Mouse (Mus musculus) gastrocnemius, postnatal 10 days (tissue): ENCODE measurements around the gene Gdnf. TPM values are rescaled to one million over a fixed set of nuclear protein-coding genes. Genes with fewer than 3 reads are reported as not detected.

ENCODE experiments used
- DNase-seq: peaks from one replicate; pipeline ENCODE4 v3.0.0; 2021; ENCODE audit warnings: mixed read lengths
- long read RNA-seq, 2 experiments: library from polyadenylated mRNA; stranded (forward); transcript quantifications; one replicate each; pipeline ENCODE4 v2.0.0; 2021
- total RNA-seq, 2 experiments: library from RNA; stranded (reverse); gene quantifications; 2 replicates each; pipeline ENCODE4 v1.2.3; 2021

Gene Gdnf
- 1 to 10 TPM in 1 of 2 experiments, under 1 TPM in 1; 0.68 to 1.4 TPM for total RNA-seq
- long read RNA-seq, experiment 1, partial matches to known transcripts, result 0 of 1 reads
- long read RNA-seq, experiment 1, other reads (novel, unspliced or antisense), result 0 of 1 reads
- long read RNA-seq, experiment 2, result 0 reads

- DNase-seq, result peak; percentile 46
These were observed at the start of gene Gdnf for GRCm38 (mm10) chr15:7810556-7811252. TSS of gene Gdnf (plus strand) at chr15:7810846.

GRCm38 (mm10) chr15:7767166-7767565 is 43.5 kb upstream of the Gdnf start:
- DNase-seq, result no peak

GRCm38 (mm10) chr15:7772983-7773382 is 37.7 kb upstream of the Gdnf start:
- no peak for DNase-seq

GRCm38 (mm10) chr15:7781517-7781916 is 29.1 kb upstream of the Gdnf start:
- DNase-seq, result no peak

- DNase-seq, result peak; percentile 35
These were observed 730 bp upstream of the Gdnf start for GRCm38 (mm10) chr15:7809841-7810391.

- DNase-seq, result no peak
These were observed 593 bp downstream of the Gdnf start for GRCm38 (mm10) chr15:7811253-7811625.

- no peak for DNase-seq
These were observed 1.4 kb downstream of the Gdnf start for GRCm38 (mm10) chr15:7811856-7812733.

GRCm38 (mm10) chr15:7812872-7813530 is 2.4 kb downstream of the Gdnf start:
- DNase-seq, result peak; percentile 81

GRCm38 (mm10) chr15:7813531-7814370 is 3.1 kb downstream of the Gdnf start:
- DNase-seq, result no peak

GRCm38 (mm10) chr15:7814371-7814680 is 3.7 kb downstream of the Gdnf start:
- DNase-seq, result no peak

GRCm38 (mm10) chr15:7814917-7815316 is 4.3 kb downstream of the Gdnf start:
- no peak for DNase-seq

- DNase-seq, result no peak
These were observed 4.9 kb downstream of the Gdnf start for GRCm38 (mm10) chr15:7815521-7815944.

GRCm38 (mm10) chr15:7823886-7824285 is 13.2 kb downstream of the Gdnf start:
- no peak for DNase-seq

- no peak for DNase-seq
These were observed 14.9 kb downstream of the Gdnf start for GRCm38 (mm10) chr15:7825530-7825929.

- DNase-seq, result no peak
These were observed 24.8 kb downstream of the Gdnf start for GRCm38 (mm10) chr15:7835404-7835803.

- DNase-seq, result no peak
These were observed 27.6 kb downstream of the Gdnf start for GRCm38 (mm10) chr15:7838060-7838920.

- DNase-seq, result no peak
These were observed 28.3 kb downstream of the Gdnf start for GRCm38 (mm10) chr15:7838921-7839309.

GRCm38 (mm10) chr15:7841664-7842063 is 31.0 kb downstream of the Gdnf start:
- no peak for DNase-seq

- no peak for DNase-seq
These were observed 31.8 kb downstream of the Gdnf start for GRCm38 (mm10) chr15:7842398-7842797.

GRCm38 (mm10) chr15:7857418-7857817 is 46.8 kb downstream of the Gdnf start:
- DNase-seq, result no peak

GRCm38 (mm10) chr15:7858841-7859240 is 48.2 kb downstream of the Gdnf start:
- DNase-seq, result no peak
